ENCODE assay signal across 35 mouse cellular contexts in the genomic region with DNA sequence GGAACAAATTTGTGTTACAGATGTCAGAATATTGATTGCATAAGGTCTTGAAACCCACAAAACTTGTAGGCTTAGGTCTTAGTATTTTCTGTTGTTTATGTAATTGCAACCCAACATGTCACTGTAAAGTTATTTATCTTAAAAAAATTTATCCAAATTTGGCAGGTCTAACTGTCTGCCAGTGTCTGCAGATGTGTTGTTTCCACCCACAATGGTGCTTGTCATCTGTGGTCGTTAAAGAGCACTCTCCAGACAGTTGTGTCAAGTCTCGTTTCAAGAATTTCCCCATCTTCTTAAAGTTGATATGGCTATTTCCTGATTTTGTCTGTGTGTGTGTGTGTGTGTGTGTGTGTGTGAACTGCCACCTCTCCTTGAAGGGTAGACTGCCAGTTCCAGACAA. TPM values are rescaled to one million over a fixed set of nuclear protein-coding genes. Genes with fewer than 3 reads are reported as not detected.
A peak's percentile ranks its signal among the peaks of the same experiment; 100 is the strongest.
DNase-seq lines count a peak whose midpoint lies in the region; ATAC-seq and TF ChIP-seq lines count a peak whose summit lies in the region.
"Had no signal": no experiment of that assay in that cellular context is flagged by ENCODE, and none has a peak within 500 bp of the region (broad histone marks: within the 10 kb centered on the region; RNA-seq: fewer than 3 reads in every experiment).

No protein-coding gene starts in this region.

- peak; percentile 10 for DNase-seq in intestine, embryonic 14.5 days (ENCODE audit: low spot score)
- peak; percentile 59 for DNase-seq in lung, embryonic 14.5 days
- no peak for DNase-seq in lung, postnatal 4 days
- peak; percentile 20 for DNase-seq in NIH3T3 (ENCODE audit: low read depth)
- no peak for DNase-seq in yolk sac, embryonic 10.5 days (ENCODE audit: low spot score)
- DNase-seq in hindbrain, embryonic 10.5 days (ENCODE audit: low spot score), result no peak
- DNase-seq: adrenal gland, postnatal 14 days; B cell, adult 2 months; cerebellum, adult 11-12 months; cerebellum, adult 9-11 months; gastrocnemius, postnatal 10 days; heart, postnatal 36 days; kidney, adult 8-10 months; layer of hippocampus, postnatal 36 days; liver, embryonic 13.5 days; lung, adult 18-20 months; right cerebral cortex, postnatal 25 days; thymus, adult 18-20 months; thymus, postnatal 36 days had no signal

- H3K4me2 ChIP-seq in intestine, embryonic 14.5 days (ENCODE audit: low read length), result no peak overlapping the region
- no peak overlapping the region for H3K4me2 ChIP-seq in intestine, embryonic 15.5 days (replicated peaks)
- no peak overlapping the region for H3K4me2 ChIP-seq in lung, embryonic 14.5 days
- H3K4me2 ChIP-seq: embryonic facial prominence, embryonic 13.5 days; forebrain, embryonic 12.5 days; heart, embryonic 11.5 days; hindbrain, embryonic 13.5 days; limb, embryonic 15.5 days; liver, embryonic 13.5 days; midbrain, embryonic 11.5 days; stomach, embryonic 15.5 days had no signal

- no peaks in the 10 kb centered on the region for H3K27me3 ChIP-seq in intestine, embryonic 14.5 days (replicated peaks; ENCODE audit: control insufficient read depth, insufficient read depth, low read length)
- H3K27me3 ChIP-seq in intestine, embryonic 15.5 days (replicated peaks), result no peaks in the 10 kb centered on the region
- no peaks in the 10 kb centered on the region for H3K27me3 ChIP-seq in lung, embryonic 14.5 days (ENCODE audit: insufficient read depth, low read length)
- no peaks in the 10 kb centered on the region for H3K27me3 ChIP-seq in hindbrain, embryonic 10.5 days (ENCODE audit: insufficient read depth, poor library complexity, severe bottlenecking)
- H3K27me3 ChIP-seq: embryonic facial prominence, embryonic 13.5 days; forebrain, embryonic 12.5 days; hindbrain, embryonic 13.5 days; limb, embryonic 15.5 days; liver, embryonic 13.5 days; Patski; stomach, embryonic 15.5 days had no signal

- no peaks in the 10 kb centered on the region for H3K9me3 ChIP-seq in intestine, embryonic 14.5 days (ENCODE audit: control insufficient read depth, low read length)
- H3K9me3 ChIP-seq in intestine, embryonic 15.5 days, result no peaks in the 10 kb centered on the region
- no peaks in the 10 kb centered on the region for H3K9me3 ChIP-seq in lung, embryonic 14.5 days (ENCODE audit: low read depth, low read length)
- H3K9me3 ChIP-seq in hindbrain, embryonic 10.5 days, result no peaks in the 10 kb centered on the region
- H3K9me3 ChIP-seq: embryonic facial prominence, embryonic 13.5 days; forebrain, embryonic 12.5 days; G1E; hindbrain, embryonic 13.5 days; limb, embryonic 10.5 days; limb, embryonic 15.5 days; liver, embryonic 13.5 days; stomach, embryonic 15.5 days had no signal

- TF ChIP-seq CTCF in lung, embryonic 14.5 days (IDR thresholded peaks at IDR 0.05; ENCODE audit: low read depth), result no peak

- H3K9ac ChIP-seq in intestine, embryonic 14.5 days (ENCODE audit: low read length), result no peak overlapping the region
- no peak overlapping the region for H3K9ac ChIP-seq in intestine, embryonic 15.5 days
- H3K9ac ChIP-seq in lung, embryonic 14.5 days, result no peak overlapping the region
- H3K9ac ChIP-seq: embryonic facial prominence, embryonic 13.5 days; forebrain, embryonic 12.5 days; hindbrain, embryonic 13.5 days; limb, embryonic 15.5 days; liver, embryonic 13.5 days; stomach, embryonic 15.5 days had no signal

- no peak overlapping the region for H3K4me3 ChIP-seq in intestine, embryonic 14.5 days (ENCODE audit: low read depth, low read length)
- H3K4me3 ChIP-seq in intestine, embryonic 15.5 days (replicated peaks), result no peak overlapping the region
- no peak overlapping the region for H3K4me3 ChIP-seq in lung, embryonic 14.5 days (ENCODE audit: low read depth, low read length)
- H3K4me3 ChIP-seq in hindbrain, embryonic 10.5 days, result no peak overlapping the region
- H3K4me3 ChIP-seq: embryonic facial prominence, embryonic 13.5 days; forebrain, embryonic 12.5 days; hindbrain, embryonic 13.5 days; limb, embryonic 10.5 days; limb, embryonic 15.5 days; liver, embryonic 13.5 days; stomach, embryonic 15.5 days had no signal

- H3K27ac ChIP-seq in intestine, embryonic 14.5 days (ENCODE audit: low read depth), result no peak overlapping the region
- H3K27ac ChIP-seq in intestine, embryonic 15.5 days, result no peak overlapping the region
- H3K27ac ChIP-seq in lung, embryonic 14.5 days (ENCODE audit: low read depth), result no peak overlapping the region
- H3K27ac ChIP-seq in hindbrain, embryonic 10.5 days, result no peak overlapping the region
- H3K27ac ChIP-seq: embryonic facial prominence, embryonic 13.5 days; forebrain, embryonic 12.5 days; hindbrain, embryonic 13.5 days; limb, embryonic 10.5 days; limb, embryonic 15.5 days; liver, embryonic 13.5 days; stomach, embryonic 15.5 days had no signal

- H3K4me1 ChIP-seq in intestine, embryonic 14.5 days (replicated peaks; ENCODE audit: control insufficient read depth, insufficient read depth, low read length), result peaks cover 16% of the 10 kb centered on the region
- peaks cover 2% of the 10 kb centered on the region for H3K4me1 ChIP-seq in intestine, embryonic 15.5 days (replicated peaks)
- peaks cover 6% of the 10 kb centered on the region; the same call in 1 of the 2 replicates for H3K4me1 ChIP-seq in lung, embryonic 14.5 days (ENCODE audit: insufficient read depth)
- H3K4me1 ChIP-seq in hindbrain, embryonic 10.5 days (replicated peaks), result peaks cover 2% of the 10 kb centered on the region; the same call in 1 of the 2 replicates
- H3K4me1 ChIP-seq: forebrain, embryonic 12.5 days; hindbrain, embryonic 13.5 days had no signal

- no peak for ATAC-seq in intestine, embryonic 14.5 days (replicated peaks; ENCODE audit: low FRiP score, low TSS enrichment, low read depth)
- no peak for ATAC-seq in intestine, embryonic 15.5 days
- ATAC-seq in lung, embryonic 14.5 days (ENCODE audit: insufficient read depth), result 0 out of 2 replicates have a peak, but pooled peaks have one; percentile 43
- ATAC-seq in granulocyte monocyte progenitor cell, adult 5-6 weeks (replicated peaks; ENCODE audit: poor library complexity, severe bottlenecking), result peak; percentile 78
- ATAC-seq: midbrain, embryonic 16.5 days; Patski had no signal

- peaks cover 32% of the 10 kb centered on the region for H3K36me3 ChIP-seq in intestine, embryonic 14.5 days (ENCODE audit: control insufficient read depth, insufficient read depth, low read length)
- H3K36me3 ChIP-seq in intestine, embryonic 15.5 days, result no peaks in the 10 kb centered on the region
- H3K36me3 ChIP-seq in lung, embryonic 14.5 days (ENCODE audit: insufficient read depth), result peaks cover 47% of the 10 kb centered on the region
- H3K36me3 ChIP-seq in hindbrain, embryonic 10.5 days, result peaks cover 56% of the 10 kb centered on the region

- WGBS in intestine, embryonic 14.5 days, result 56% methylated on average over 2 of the region's 2 CpGs
- 59% methylated on average over 2 of the region's 2 CpGs for WGBS in intestine, embryonic 15.5 days
- WGBS in lung, embryonic 14.5 days, result 22% methylated on average over 2 of the region's 2 CpGs
- WGBS in hindbrain, embryonic 10.5 days, result 83% methylated on average over 2 of the region's 2 CpGs

RNA-seq across cellular contexts. Expression of gene Cdc7, which starts 21.5 kb away (rescaled TPM):
- 49.8 and 59.8 TPM in 2 replicates for polyA plus RNA-seq in intestine, embryonic 14.5 days (2014; fragmentation: Nextera tagmentation; extraction: Ambion mirVana)
- polyA plus RNA-seq in intestine, embryonic 15.5 days (2015; fragmentation: Nextera tagmentation; extraction: Ambion mirVana), result 36.1 and 36.8 TPM in 2 replicates
- 55.1 and 56.6 TPM in 2 replicates for polyA plus RNA-seq in lung, embryonic 14.5 days (2014; fragmentation: Nextera tagmentation; extraction: Ambion mirVana)
- 34.6 and 38.1 TPM in 2 replicates for total RNA-seq in granulocyte monocyte progenitor cell, adult 5-6 weeks (2014; fragmentation: Nextera tagmentation)
- 25.3 and 38.7 TPM in 2 replicates for total RNA-seq in granulocyte monocyte progenitor cell, adult 5-6 weeks (2017)
- polyA plus RNA-seq in hindbrain, embryonic 10.5 days (2016; fragmentation: Nextera tagmentation; extraction: Ambion mirVana), result 40.2 and 62.9 TPM in 2 replicates

RNA-seq across cellular contexts. Expression of gene Hfm1, which starts 59.5 kb away (rescaled TPM):
- polyA plus RNA-seq in intestine, embryonic 14.5 days (2014; fragmentation: Nextera tagmentation; extraction: Ambion mirVana), result 1.4 and 1.5 TPM in 2 replicates
- polyA plus RNA-seq in intestine, embryonic 15.5 days (2015; fragmentation: Nextera tagmentation; extraction: Ambion mirVana), result 0.86 and 1.2 TPM in 2 replicates
- polyA plus RNA-seq in lung, embryonic 14.5 days (2014; fragmentation: Nextera tagmentation; extraction: Ambion mirVana), result 0.58 and 0.84 TPM in 2 replicates
- not detected in 2 replicates for total RNA-seq in granulocyte monocyte progenitor cell, adult 5-6 weeks (2014; fragmentation: Nextera tagmentation)
- total RNA-seq in granulocyte monocyte progenitor cell, adult 5-6 weeks (2017), result not detected in 2 replicates
- 3.5 and 3.6 TPM in 2 replicates for polyA plus RNA-seq in hindbrain, embryonic 10.5 days (2016; fragmentation: Nextera tagmentation; extraction: Ambion mirVana)
- total RNA-seq: adrenal gland, postnatal 14 days; G1E; gastrocnemius, postnatal 10 days; heart, postnatal 36 days; megakaryocyte, adult 5-6 weeks; neutrophil, adult 5-6 weeks had no signal
- polyA plus RNA-seq: G1E; large intestine, adult 2 months had no signal

Comparison
In these comparisons a context has a peak if more than half of its experiments do, and no peak if none do; other contexts are left out.
1. DNase-seq: peak in intestine, embryonic 14.5 days (single experiment), lung, embryonic 14.5 days (single experiment) and NIH3T3 (single experiment); none in lung, postnatal 4 days (0 of 2), yolk sac, embryonic 10.5 days (single experiment) and hindbrain, embryonic 10.5 days (single experiment).
2. ATAC-seq: peak in lung, embryonic 14.5 days (single experiment) and granulocyte monocyte progenitor cell, adult 5-6 weeks (single experiment); none in intestine, embryonic 14.5 days (single experiment) and intestine, embryonic 15.5 days (single experiment).